Mouse (Mus musculus): ENCODE data around the gene Fgfr2. TPM values are rescaled to one million over a fixed set of nuclear protein-coding genes. Genes with fewer than 3 reads are reported as not detected.

Gene Fgfr2
- total and polyA plus RNA-seq, 2 experiments from 2014 or later = 17.1 to 47.6 TPM

GRCm38 (mm10) chr7:133054486-133054885 lies 68.7 kb downstream of the Fgfr2 start:
- DNase-seq = no peak
- peaks cover 3% of the 10 kb centered on the region; the same call in 1 of the 2 replicates for H3K36me3 ChIP-seq (ENCODE audit: insufficient read depth)
- no peak overlapping the region for H3K4me3 ChIP-seq (ENCODE audit: low read depth, low read length)
- no peak for ATAC-seq
- H3K9ac ChIP-seq = no peak overlapping the region
- TF ChIP-seq CTCF (IDR thresholded peaks at IDR 0.05; ENCODE audit: low read depth) = peak; percentile 28; the same call in 1 of the 2 replicates
- no peaks in the 10 kb centered on the region for H3K4me1 ChIP-seq (ENCODE audit: insufficient read depth)
- H3K9me3 ChIP-seq (ENCODE audit: low read length) = no peaks in the 10 kb centered on the region
- 93% methylated on average over 5 of the region's 5 CpGs for WGBS
- H3K4me2 ChIP-seq (ENCODE audit: low read depth) = no peak overlapping the region
- no peak overlapping the region for H3K27ac ChIP-seq (ENCODE audit: low read depth, low read length)
- no peaks in the 10 kb centered on the region for H3K27me3 ChIP-seq (ENCODE audit: insufficient read depth, low read length)

- no peak overlapping the region for H3K9ac ChIP-seq
- H3K27me3 ChIP-seq (ENCODE audit: insufficient read depth, low read length) = no peaks in the 10 kb centered on the region
- 62% methylated on average over 9 of the region's 9 CpGs for WGBS
- H3K4me3 ChIP-seq (ENCODE audit: low read depth, low read length) = no peak overlapping the region
- DNase-seq (no peak), ATAC-seq (no peak)
- no peaks in the 10 kb centered on the region for H3K9me3 ChIP-seq (ENCODE audit: low read length)
- H3K4me1 ChIP-seq (ENCODE audit: insufficient read depth) = no peaks in the 10 kb centered on the region
- no peak overlapping the region for H3K4me2 ChIP-seq (ENCODE audit: low read depth)
- no peak overlapping the region for H3K27ac ChIP-seq (ENCODE audit: low read depth, low read length)
- H3K36me3 ChIP-seq (ENCODE audit: insufficient read depth) = peaks cover 3% of the 10 kb centered on the region; the same call in 1 of the 2 replicates
- TF ChIP-seq CTCF (IDR thresholded peaks at IDR 0.05; ENCODE audit: low read depth) = no peak
Measured at GRCm38 (mm10) chr7:133053757-133054156, 69.4 kb downstream of the Fgfr2 start.

- TF ChIP-seq CTCF (IDR thresholded peaks at IDR 0.05; ENCODE audit: low read depth) = no peak
- Histone ChIP-seq H3K9ac (no peak overlapping the region), H3K4me2 (ENCODE audit: low read depth) (no peak overlapping the region), H3K36me3 (ENCODE audit: insufficient read depth) (peaks cover 3% of the 10 kb centered on the region; the same call in 1 of the 2 replicates), H3K4me3 (ENCODE audit: low read depth, low read length) (no peak overlapping the region), H3K27ac (ENCODE audit: low read depth, low read length) (no peak overlapping the region), H3K27me3 (ENCODE audit: insufficient read depth, low read length) (no peaks in the 10 kb centered on the region), H3K4me1 (ENCODE audit: insufficient read depth) (no peaks in the 10 kb centered on the region), H3K9me3 (ENCODE audit: low read length) (no peaks in the 10 kb centered on the region)
- DNase-seq = no peak
- WGBS = 76% methylated on average over 8 of the region's 8 CpGs
- no peak for ATAC-seq
Measured at GRCm38 (mm10) chr7:133052819-133053218, 70.3 kb downstream of the Fgfr2 start.

GRCm38 (mm10) chr7:133050681-133051080 lies 72.5 kb downstream of the Fgfr2 start:
- DNase-seq = no peak
- TF ChIP-seq CTCF (IDR thresholded peaks at IDR 0.05; ENCODE audit: low read depth) = no peak
- H3K4me3 ChIP-seq (ENCODE audit: low read depth, low read length) = no peak overlapping the region
- no peak for ATAC-seq
- H3K9ac ChIP-seq = no peak overlapping the region
- peaks cover 3% of the 10 kb centered on the region for H3K36me3 ChIP-seq (ENCODE audit: insufficient read depth)
- H3K27ac ChIP-seq (ENCODE audit: low read depth, low read length) = no peak overlapping the region
- WGBS = 87% methylated on average over 6 of the region's 6 CpGs
- no peaks in the 10 kb centered on the region for H3K9me3 ChIP-seq (ENCODE audit: low read length)
- H3K27me3 ChIP-seq (ENCODE audit: insufficient read depth, low read length) = no peaks in the 10 kb centered on the region
- no peaks in the 10 kb centered on the region for H3K4me1 ChIP-seq (ENCODE audit: insufficient read depth)
- no peak overlapping the region for H3K4me2 ChIP-seq (ENCODE audit: low read depth)

GRCm38 (mm10) chr7:133048085-133048630 lies 75.0 kb downstream of the Fgfr2 start:
- H3K9ac ChIP-seq = no peak overlapping the region
- H3K4me2 ChIP-seq (ENCODE audit: low read depth) = no peak overlapping the region
- ATAC-seq (no peak), DNase-seq (no peak)
- TF ChIP-seq CTCF (IDR thresholded peaks at IDR 0.05; ENCODE audit: low read depth) = no peak
- no peaks in the 10 kb centered on the region for H3K4me1 ChIP-seq (ENCODE audit: insufficient read depth)
- H3K27me3 ChIP-seq (ENCODE audit: insufficient read depth, low read length) = no peaks in the 10 kb centered on the region
- no peak overlapping the region for H3K4me3 ChIP-seq (ENCODE audit: low read depth, low read length)
- H3K9me3 ChIP-seq (ENCODE audit: low read length) = no peaks in the 10 kb centered on the region
- no peak overlapping the region for H3K27ac ChIP-seq (ENCODE audit: low read depth, low read length)
- WGBS = 79% methylated on average over 3 of the region's 3 CpGs
- H3K36me3 ChIP-seq (ENCODE audit: insufficient read depth) = peaks cover 3% of the 10 kb centered on the region

GRCm38 (mm10) chr7:133047287-133047686 lies 75.9 kb downstream of the Fgfr2 start:
- Histone ChIP-seq H3K9me3 (ENCODE audit: low read length) (no peaks in the 10 kb centered on the region), H3K36me3 (ENCODE audit: insufficient read depth) (no peaks in the 10 kb centered on the region; the same call in 1 of the 2 replicates), H3K4me1 (ENCODE audit: insufficient read depth) (no peaks in the 10 kb centered on the region), H3K27ac (ENCODE audit: low read depth, low read length) (no peak overlapping the region), H3K4me3 (ENCODE audit: low read depth, low read length) (no peak overlapping the region), H3K4me2 (ENCODE audit: low read depth) (no peak overlapping the region), H3K9ac (no peak overlapping the region), H3K27me3 (ENCODE audit: insufficient read depth, low read length) (no peaks in the 10 kb centered on the region)
- no peak for DNase-seq
- WGBS = 85% methylated on average over 4 of the region's 4 CpGs
- ATAC-seq = no peak
- TF ChIP-seq CTCF (IDR thresholded peaks at IDR 0.05; ENCODE audit: low read depth) = no peak

- H3K27me3 ChIP-seq (ENCODE audit: insufficient read depth, low read length) = no peaks in the 10 kb centered on the region
- no peaks in the 10 kb centered on the region for H3K4me1 ChIP-seq (ENCODE audit: insufficient read depth)
- TF ChIP-seq CTCF (IDR thresholded peaks at IDR 0.05; ENCODE audit: low read depth) = no peak
- DNase-seq (no peak), ATAC-seq (no peak)
- H3K36me3 ChIP-seq (ENCODE audit: insufficient read depth) = no peaks in the 10 kb centered on the region; the same call in 1 of the 2 replicates
- H3K27ac ChIP-seq (ENCODE audit: low read depth, low read length) = no peak overlapping the region
- no peak overlapping the region for H3K9ac ChIP-seq
- no peak overlapping the region for H3K4me2 ChIP-seq (ENCODE audit: low read depth)
- no peaks in the 10 kb centered on the region for H3K9me3 ChIP-seq (ENCODE audit: low read length)
- H3K4me3 ChIP-seq (ENCODE audit: low read depth, low read length) = no peak overlapping the region
- WGBS = 83% methylated on average over 4 of the region's 4 CpGs
Measured at GRCm38 (mm10) chr7:133044721-133045120, 78.4 kb downstream of the Fgfr2 start.

Measured in forebrain, postnatal 0 days (tissue).